Mouse (Mus musculus) NIH3T3 (cell line): Measurements from ENCODE around the gene Ndst4.
A peak's percentile ranks its signal among the peaks of the same experiment; 100 is the strongest.

Experiments
- DNase-seq: peaks from one replicate; pipeline ENCODE4 v3.0.0-alpha.2; 2012; ENCODE audit warnings: low read depth

Ndst4 gene

GRCm38 (mm10) chr3:125403601-125404396 lies at the start of gene Ndst4:
TSS of gene Ndst4 (plus strand) at chr3:125404076.
- no peak for DNase-seq

- no peak for DNase-seq
These were observed 6.4 kb upstream of the Ndst4 start for GRCm38 (mm10) chr3:125397443-125397842.

GRCm38 (mm10) chr3:125406456-125406855 lies 2.6 kb downstream of the Ndst4 start:
- no peak for DNase-seq

DNA sequence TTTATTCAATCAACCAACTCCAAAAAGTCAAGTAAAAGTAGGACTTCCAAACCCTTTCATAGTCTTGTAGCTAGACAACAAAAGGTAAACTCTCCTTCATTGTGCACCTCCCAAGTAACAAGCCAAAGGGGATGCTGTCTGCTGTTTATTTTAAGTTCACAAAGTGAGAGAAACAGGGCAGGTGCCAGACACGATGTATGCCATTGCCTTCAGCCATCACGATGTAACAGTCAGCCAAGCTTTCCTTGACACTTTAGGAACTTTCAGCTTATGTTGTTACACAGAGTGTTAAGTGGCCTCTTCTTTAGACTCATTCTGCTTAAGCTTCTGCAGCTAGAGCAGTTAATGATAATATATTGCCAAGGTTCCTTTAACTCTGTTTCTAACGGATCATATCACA lies 3.1 kb downstream of the Ndst4 start:
- DNase-seq: no peak

GRCm38 (mm10) chr3:125466894-125467652 lies 63.2 kb downstream of the Ndst4 start:
- DNase-seq: no peak

DNA sequence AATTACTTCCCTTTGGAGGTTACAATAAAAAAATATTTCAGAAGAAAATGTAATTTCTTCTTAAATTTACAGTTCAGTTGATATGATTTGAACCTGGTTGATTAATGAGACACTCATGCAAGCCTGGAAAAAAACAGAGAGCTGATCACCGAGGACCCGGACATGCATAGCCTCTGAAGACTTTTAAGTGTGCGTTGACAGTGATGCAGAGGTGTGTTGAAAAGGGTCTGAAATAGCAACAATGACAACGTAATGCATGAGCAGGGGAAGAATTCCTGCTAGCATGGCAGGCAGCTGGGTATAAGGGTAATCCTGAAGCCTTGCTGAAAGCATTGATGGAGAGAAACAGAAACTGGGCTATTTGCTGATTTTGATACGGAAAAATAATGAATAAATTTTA lies 106.2 kb downstream of the Ndst4 start:
- no peak for DNase-seq

GRCm38 (mm10) chr3:125533371-125533770 lies 129.5 kb downstream of the Ndst4 start:
- no peak for DNase-seq

GRCm38 (mm10) chr3:125570602-125571001 lies 166.7 kb downstream of the Ndst4 start:
- DNase-seq: no peak

GRCm38 (mm10) chr3:125632233-125632632 lies 228.4 kb downstream of the Ndst4 start:
- DNase-seq: no peak

- no peak for DNase-seq
These were observed 251.2 kb downstream of the Ndst4 start for GRCm38 (mm10) chr3:125655009-125655635.

DNA sequence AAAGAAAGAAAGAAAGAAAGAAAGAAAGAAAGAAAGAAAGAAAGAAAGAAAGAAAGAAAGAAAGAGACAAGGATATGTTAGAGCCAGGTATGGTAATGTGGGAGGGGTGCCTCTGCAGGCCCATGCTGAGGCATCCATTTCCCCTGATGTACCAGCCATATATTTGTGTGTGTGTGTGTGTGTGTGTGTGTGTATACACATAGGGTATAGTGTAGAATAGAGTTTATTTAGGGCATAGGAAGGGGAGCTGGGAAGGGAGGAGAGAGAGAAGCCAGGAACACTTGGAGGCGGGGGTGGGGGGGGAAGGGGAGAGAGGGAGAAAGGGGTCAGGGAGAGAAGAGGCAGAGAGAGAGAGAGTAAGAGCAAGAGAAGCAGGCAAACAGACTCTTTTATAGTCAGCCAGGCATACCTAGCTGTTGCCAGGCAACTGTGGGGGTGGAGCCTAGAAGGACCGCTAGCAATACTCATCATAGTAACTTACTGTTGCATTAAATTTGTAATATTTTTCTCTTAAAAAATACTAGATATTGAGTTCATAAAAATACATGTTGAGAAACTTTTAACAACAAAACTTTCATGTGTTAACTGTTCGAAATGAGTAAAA lies 256.3 kb downstream of the Ndst4 start:
- no peak for DNase-seq

DNA sequence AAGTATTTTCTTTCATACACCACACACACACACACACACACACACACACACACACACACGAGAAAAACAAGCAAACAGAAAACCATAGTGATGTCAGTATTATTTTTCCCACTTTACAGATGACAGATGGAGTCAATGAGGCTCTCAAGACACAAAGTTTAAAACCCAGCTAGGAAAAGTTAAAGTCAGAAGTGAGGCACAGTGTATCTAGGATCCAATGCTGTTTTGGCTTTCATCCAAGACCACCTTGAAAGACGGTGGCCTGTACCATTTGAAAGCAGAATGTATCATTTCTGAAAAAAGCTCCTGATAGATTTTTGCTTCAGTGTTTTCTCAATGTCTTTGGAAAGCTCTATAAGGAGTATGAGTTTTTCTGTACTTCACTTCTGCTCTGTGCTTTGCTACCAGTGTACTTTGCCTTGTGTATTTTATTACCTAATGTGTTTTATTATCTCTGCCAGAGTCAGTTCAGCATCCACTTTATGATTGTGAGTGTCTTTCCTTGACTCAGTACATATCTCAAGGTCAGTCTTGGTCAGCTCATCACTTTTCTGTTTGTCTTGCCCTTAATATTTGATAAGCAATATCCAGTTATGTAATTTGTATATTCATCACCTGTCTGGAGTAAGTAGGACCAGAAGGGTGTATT lies 257.1 kb downstream of the Ndst4 start:
- no peak for DNase-seq

GRCm38 (mm10) chr3:125673997-125674794 lies 270.3 kb downstream of the Ndst4 start:
- DNase-seq: no peak

- no peak for DNase-seq
These were observed 271.5 kb downstream of the Ndst4 start for GRCm38 (mm10) chr3:125675211-125675896.

- peak; percentile 4 for DNase-seq
These were observed 275.0 kb downstream of the Ndst4 start for GRCm38 (mm10) chr3:125678924-125679323.

DNA sequence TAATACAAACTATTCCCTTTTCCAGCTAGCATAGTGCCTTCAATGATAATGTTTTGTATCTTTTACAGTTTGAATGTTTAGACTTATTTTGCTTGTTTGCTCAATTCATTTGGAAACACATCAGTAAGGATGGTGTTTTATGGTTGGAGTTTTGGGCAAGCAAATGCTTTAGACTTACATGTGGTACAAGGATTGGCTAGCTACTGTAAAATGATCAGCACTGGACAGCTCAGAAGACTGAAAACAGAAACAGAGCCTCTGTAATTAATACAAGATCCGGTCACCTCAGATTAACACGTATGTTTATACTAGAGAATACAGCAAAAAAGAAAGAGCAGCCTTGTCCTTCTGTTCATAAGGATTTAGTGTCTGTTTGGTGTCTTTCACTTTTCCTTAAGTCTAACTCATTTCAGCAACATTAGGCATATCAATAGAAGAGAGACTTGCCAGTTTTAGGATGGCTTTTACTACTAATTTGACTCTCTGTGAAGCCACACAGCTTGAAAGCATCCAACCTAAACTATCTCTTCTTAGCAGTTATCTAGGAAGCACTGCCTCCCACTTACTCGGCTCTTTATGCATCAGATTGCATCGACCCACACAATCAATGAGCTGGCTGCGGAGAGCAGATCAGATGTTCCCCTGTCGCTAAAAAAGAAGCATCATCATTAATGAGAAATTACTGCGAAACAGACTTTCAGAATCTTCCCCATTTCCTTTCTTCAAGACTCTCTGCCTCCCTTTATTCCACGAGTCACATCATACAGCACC lies 279.8 kb downstream of the Ndst4 start:
- no peak for DNase-seq

GRCm38 (mm10) chr3:125684583-125684982 lies 280.7 kb downstream of the Ndst4 start:
- DNase-seq: no peak

GRCm38 (mm10) chr3:125687601-125688000 lies 283.7 kb downstream of the Ndst4 start:
- DNase-seq: no peak

- DNase-seq: no peak
These were observed 287.1 kb downstream of the Ndst4 start for GRCm38 (mm10) chr3:125690948-125691347.

DNA sequence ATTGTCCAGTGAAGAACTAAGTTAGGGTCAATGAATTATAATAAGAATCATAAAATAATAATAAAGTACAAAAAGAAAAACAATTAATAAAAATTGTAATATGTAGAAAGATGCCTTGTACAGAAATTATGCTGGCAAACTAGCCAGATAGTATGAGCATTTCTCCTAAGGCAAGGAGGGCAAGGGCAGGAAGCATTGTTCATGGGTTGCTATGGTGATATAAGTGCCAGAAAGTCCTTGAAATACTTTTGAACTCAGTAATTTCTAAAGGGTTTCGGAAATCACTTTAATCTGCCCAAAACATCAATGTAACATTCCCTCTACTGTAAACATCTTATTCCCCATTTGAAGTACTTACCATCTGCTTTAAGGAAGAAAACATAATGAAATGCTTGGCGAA lies 319.1 kb downstream of the Ndst4 start:
- no peak for DNase-seq
